Mouse (Mus musculus) liver, embryonic 14.5 days (tissue): ENCODE measurements around the gene Mylk. TPM values are rescaled to one million over a fixed set of nuclear protein-coding genes. Genes with fewer than 3 reads are reported as not detected.

Source experiments
- ATAC-seq: fragments of 200-750 bp; cut with Nextera tagmentation; 2 replicates; pipeline ENCODE4 v1.8.0; 2017; ENCODE audit warnings: moderate number of reproducible peaks, mild to moderate bottlenecking, moderate library complexity; ENCODE audit not compliant: insufficient read depth
- DNase-seq, 3 experiments: peaks; one replicate each; pipeline ENCODE4 v3.0.0-alpha.2; 2012 to 2013; ENCODE audit warnings: low read depth in 3 of 3, low spot score in 3 of 3
- H3K27ac ChIP-seq: fragments of 300-500 bp; sonication (generic); 2 replicates; pipeline ENCODE4 v1.5.1; 2014; ENCODE audit warnings: moderate library complexity, mild to moderate bottlenecking, control low read depth, inconsistent platforms
- H3K27me3 ChIP-seq: fragments of 300-500 bp; sonication (generic); 2 replicates; pipeline ENCODE4 v1.6.1; 2014; ENCODE audit warnings: mild to moderate bottlenecking, low read length, moderate library complexity; ENCODE audit not compliant: control insufficient read depth, insufficient read depth
- H3K36me3 ChIP-seq: fragments of 300-500 bp; sonication (generic); replicated peaks from 2 replicates; pipeline ENCODE4 v1.6.1; 2014; ENCODE audit warnings: low read depth; ENCODE audit not compliant: control insufficient read depth, insufficient read depth
- H3K4me1 ChIP-seq, 2 experiments: fragments of 200-500 bp in 1 of 2; fragments of 300-500 bp in 1 of 2; sonication (generic) in 1 of 2; replicated peaks; 2 replicates each; pipeline ENCODE4 v1.6.1; 2012 to 2014; ENCODE audit warnings: antibody characterized with exemption in 1 of 2, inconsistent platforms in 1 of 2, low read length in 1 of 2; ENCODE audit not compliant: control insufficient read depth in 2 of 2, insufficient read depth in 2 of 2
- H3K4me2 ChIP-seq: fragments of 300-500 bp; sonication (generic); 2 replicates; pipeline ENCODE4 v1.6.1; 2014; ENCODE audit warnings: low read depth, mild to moderate bottlenecking, control low read depth, moderate library complexity
- H3K4me3 ChIP-seq, 2 experiments: fragments of 200-500 bp in 1 of 2; fragments of 300-500 bp in 1 of 2; sonication (generic) in 1 of 2; 2 replicates each; pipeline ENCODE4 v1.5.1; 2012 to 2014; ENCODE audit warnings: low read depth in 2 of 2, low read length in 2 of 2, mild to moderate bottlenecking in 2 of 2, control low read depth in 1 of 2, inconsistent platforms in 1 of 2, moderate library complexity in 1 of 2; ENCODE audit not compliant: insufficient read depth in 1 of 2
- H3K9ac ChIP-seq: fragments of 300-500 bp; sonication (generic); replicated peaks from 2 replicates; pipeline ENCODE4 v1.6.1; 2014; ENCODE audit warnings: mild to moderate bottlenecking, control low read depth, moderate library complexity
- H3K9me3 ChIP-seq: fragments of 300-500 bp; sonication (generic); 2 replicates; pipeline ENCODE4 v1.6.1; 2016; ENCODE audit warnings: low read length, mixed read lengths; ENCODE audit not compliant: control insufficient read depth
- CTCF ChIP-seq: IDR thresholded peaks from 2 replicates; pipeline ENCODE4 v1.5.1; 2016; ENCODE audit warnings: antibody characterized with exemption, low read depth, control low read depth
- EP300 ChIP-seq: IDR thresholded peaks from 2 replicates; pipeline ENCODE4 v1.6.1; 2016; ENCODE audit warnings: antibody characterized with exemption, low read depth
- WGBS: fragments of 180-500 bp; shearing (Covaris S2); extraction: QIAGEN DNeasy Blood & Tissue Kit; methylation state at CpG from one replicate; pipeline ENCODE4 v1.1.7; 2014; ENCODE audit not compliant: insufficient replicate concordance; 5-methylcytosine and 5-hydroxymethylcytosine counted together
- polyA plus RNA-seq, 2 experiments: library from polyadenylated mRNA; depleted of rRNA in 1 of 2; stranded (reverse) in 1 of 2; unstranded in 1 of 2; fragments of >200 nt; fragmentation: Nextera tagmentation in 1 of 2; extraction: Ambion mirVana in 1 of 2; gene quantifications; 2 replicates each; pipeline versions ENCODE4 v1.2.1 to v1.2.3; 2012 to 2014

Gene Mylk
- polyA plus RNA-seq, 2 experiments, result 4.4 to 5.4 TPM

DNA sequence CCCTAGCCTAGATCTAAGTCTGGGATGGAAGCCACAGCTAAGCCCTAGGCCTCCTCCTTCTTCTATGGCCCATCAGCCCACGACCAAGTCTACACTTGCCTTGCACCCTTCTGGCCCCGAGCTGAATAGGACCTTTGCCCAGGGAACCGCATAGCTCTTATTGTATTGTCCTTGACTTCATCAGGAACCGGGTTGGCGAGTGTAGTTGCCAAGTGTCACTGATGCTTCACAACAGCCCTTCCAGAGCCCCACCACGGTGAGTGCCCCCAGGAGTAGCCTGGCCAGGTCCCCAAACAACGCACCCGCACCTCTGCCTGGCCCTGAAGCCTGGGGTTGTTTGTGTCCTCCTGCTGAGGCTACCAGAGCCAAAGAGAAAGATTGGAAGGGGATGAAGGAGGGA, 175.9 kb downstream of the Mylk start:
- DNase-seq, result no peak
- H3K4me2 ChIP-seq, result no peak overlapping the region
- H3K27ac ChIP-seq, result no peak overlapping the region
- WGBS, result 58% methylated on average over 8 of the region's 8 CpGs
- peaks cover 0 to 6% of the 10 kb centered on the region in 2 experiments; a peak in 2 of 4 replicates for H3K4me1 ChIP-seq
- TF ChIP-seq CTCF (no peak), EP300 (no peak)
- H3K4me3 ChIP-seq, result no peak overlapping the region
- H3K9me3 ChIP-seq, result no peaks in the 10 kb centered on the region
- no peaks in the 10 kb centered on the region for H3K27me3 ChIP-seq
- H3K9ac ChIP-seq, result no peak overlapping the region
- ATAC-seq, result no peak
- no peaks in the 10 kb centered on the region for H3K36me3 ChIP-seq

DNA sequence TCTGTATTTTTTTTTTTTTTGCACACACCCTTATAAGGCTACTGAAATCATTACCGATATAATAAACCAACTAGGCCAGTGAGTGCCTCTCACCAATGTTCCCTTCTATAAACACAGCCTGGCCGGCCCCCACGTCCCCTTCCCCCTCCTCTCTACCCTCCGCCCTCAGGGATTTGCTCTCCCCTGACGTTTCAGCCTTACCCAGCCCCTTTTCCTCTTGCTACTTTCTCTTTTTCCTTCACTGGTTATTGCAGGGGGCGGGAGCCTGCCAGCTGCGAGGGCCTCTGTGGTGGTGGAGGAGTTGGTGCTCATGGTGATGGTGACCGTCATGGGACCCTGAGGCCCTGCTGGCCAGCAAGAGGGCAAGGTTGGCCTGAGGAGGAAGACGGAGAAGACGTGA, 176.3 kb downstream of the Mylk start:
- WGBS, result 59% methylated on average over 10 of the region's 10 CpGs
- Histone ChIP-seq H3K27ac (no peak overlapping the region), H3K36me3 (no peaks in the 10 kb centered on the region), H3K4me3 (no peak overlapping the region), H3K9me3 (no peaks in the 10 kb centered on the region), H3K4me1 (peaks cover 0 to 6% of the 10 kb centered on the region in 2 experiments; a peak in 2 of 4 replicates), H3K9ac (no peak overlapping the region), H3K27me3 (no peaks in the 10 kb centered on the region), H3K4me2 (no peak overlapping the region)
- DNase-seq, result no peak
- ATAC-seq, result no peak
- TF ChIP-seq EP300 (no peak), CTCF (no peak)

DNA sequence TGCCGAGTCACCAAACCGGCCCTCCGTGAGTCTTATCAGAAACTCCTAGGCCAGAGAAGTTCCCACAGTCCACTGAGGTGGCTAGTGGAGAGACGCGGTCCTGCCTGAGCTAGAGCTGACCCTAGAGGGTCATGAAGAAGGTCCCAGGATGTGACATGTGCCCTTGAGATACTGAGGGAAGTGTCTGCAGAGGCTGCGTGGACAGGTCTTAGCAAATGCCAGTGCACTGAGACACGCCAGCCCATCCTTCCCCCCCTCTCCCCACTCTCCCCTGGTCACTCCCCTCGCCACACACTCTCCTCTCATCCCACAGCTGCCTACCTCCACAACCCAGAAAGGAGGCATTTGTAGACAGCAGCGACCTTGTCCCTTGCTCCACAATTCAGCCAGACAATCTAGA, 178.6 kb downstream of the Mylk start:
- H3K27me3 ChIP-seq, result no peaks in the 10 kb centered on the region
- H3K4me2 ChIP-seq, result no peak overlapping the region
- TF ChIP-seq CTCF, result no peak
- TF ChIP-seq EP300, result no peak
- H3K4me3 ChIP-seq, result no peak overlapping the region
- DNase-seq (no peak), ATAC-seq (no peak)
- no peak overlapping the region for H3K27ac ChIP-seq
- no peaks in the 10 kb centered on the region for H3K9me3 ChIP-seq
- H3K9ac ChIP-seq, result no peak overlapping the region
- H3K36me3 ChIP-seq, result no peaks in the 10 kb centered on the region
- WGBS, result 44% methylated on average over 9 of the region's 9 CpGs
- peaks cover 0 to 6% of the 10 kb centered on the region in 2 experiments; a peak in 2 of 4 replicates for H3K4me1 ChIP-seq

DNA sequence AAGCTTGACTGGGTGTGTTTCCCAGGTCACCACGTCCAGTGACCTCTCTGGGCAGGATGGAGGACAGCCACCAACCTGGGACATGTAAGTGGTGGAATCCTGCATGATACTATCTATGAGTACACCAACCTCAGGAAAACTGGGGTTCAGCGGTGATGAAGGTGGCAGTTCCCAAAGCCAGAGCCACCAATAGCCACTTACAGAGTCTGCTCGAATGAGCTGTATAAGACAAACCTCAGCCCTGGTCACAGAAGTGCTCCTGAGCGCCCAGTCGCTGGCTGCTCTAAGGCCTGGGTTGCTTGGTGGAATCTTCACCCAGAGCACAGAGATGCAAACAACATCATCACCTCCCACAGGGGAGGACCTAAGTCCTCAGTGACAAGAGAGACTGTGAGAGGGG, 179.3 kb downstream of the Mylk start:
- no peak overlapping the region for H3K4me2 ChIP-seq
- H3K9me3 ChIP-seq, result no peaks in the 10 kb centered on the region
- WGBS, result 61% methylated on average over 5 of the region's 5 CpGs
- no peak overlapping the region for H3K4me3 ChIP-seq
- DNase-seq, result no peak
- H3K27ac ChIP-seq, result no peak overlapping the region
- H3K9ac ChIP-seq, result no peak overlapping the region
- no peaks in the 10 kb centered on the region for H3K36me3 ChIP-seq
- H3K4me1 ChIP-seq, result peaks cover 0 to 6% of the 10 kb centered on the region in 2 experiments; a peak in 2 of 4 replicates
- H3K27me3 ChIP-seq, result no peaks in the 10 kb centered on the region
- no peak for TF ChIP-seq EP300
- no peak for TF ChIP-seq CTCF
- ATAC-seq, result no peak

DNA sequence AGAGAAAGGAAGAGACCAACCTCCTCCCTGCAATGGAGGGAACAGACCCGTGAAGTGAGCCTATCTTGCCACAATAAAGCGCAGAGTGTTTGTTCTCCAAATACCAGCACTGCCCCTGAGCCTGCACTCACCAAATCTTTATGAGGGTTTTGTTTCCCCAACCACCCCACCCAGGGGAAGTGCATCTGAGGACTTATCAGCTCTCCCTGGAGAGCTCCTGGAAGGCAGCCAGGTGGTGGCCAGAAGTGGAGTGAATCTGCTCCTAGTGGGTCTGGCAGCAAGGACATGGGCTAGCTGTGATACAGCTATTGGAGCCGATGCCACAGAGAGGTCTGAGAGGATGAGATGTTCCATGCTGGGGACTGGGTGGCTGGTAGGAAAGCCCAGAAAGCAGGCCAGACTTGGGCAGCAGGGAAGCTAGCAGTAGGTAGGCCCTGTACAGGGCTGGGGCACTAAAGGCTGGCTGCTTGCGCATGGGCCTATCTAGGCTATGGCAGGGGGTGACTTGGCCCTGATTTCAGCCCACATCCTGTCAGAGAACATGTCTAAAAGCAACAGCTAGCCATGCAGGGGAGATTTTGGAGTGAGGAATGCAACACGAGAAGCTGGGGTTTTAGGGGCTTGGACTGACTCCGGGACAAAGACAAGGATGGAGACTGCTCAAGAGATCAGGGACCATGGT, 180.1 kb downstream of the Mylk start:
- H3K27ac ChIP-seq, result no peak overlapping the region
- no peak for DNase-seq

More for the DNA sequence above, 180.1 kb downstream of the Mylk start:
- Histone ChIP-seq H3K36me3 (no peaks in the 10 kb centered on the region), H3K4me2 (no peak overlapping the region), H3K4me3 (no peak overlapping the region), H3K4me1 (peaks cover 0 to 4% of the 10 kb centered on the region in 2 experiments; a peak in 2 of 4 replicates), H3K9me3 (no peaks in the 10 kb centered on the region), H3K27me3 (no peaks in the 10 kb centered on the region), H3K9ac (no peak overlapping the region)
- WGBS, result 39% methylated on average over 6 of the region's 6 CpGs
- no peak for TF ChIP-seq EP300
- TF ChIP-seq CTCF, result no peak
- no peak for ATAC-seq
